Mouse (Mus musculus) hematopoietic multipotent progenitor cell, adult 10-12 weeks (in vitro differentiated cells): ENCODE measurements around the gene Gm10477. TPM values are rescaled to one million over a fixed set of nuclear protein-coding genes. Genes with fewer than 3 reads are reported as not detected.

Source experiments
- polyA plus RNA-seq: library from polyadenylated mRNA; stranded (reverse); fragments of >175 nt; gene quantifications from 2 replicates; pipeline ENCODE4 v1.2.3, GENCODE M21; 2012; ENCODE audit warnings: low replicate concordance

Gm10477 gene
- polyA plus RNA-seq = not detected in 2 replicates

DNA sequence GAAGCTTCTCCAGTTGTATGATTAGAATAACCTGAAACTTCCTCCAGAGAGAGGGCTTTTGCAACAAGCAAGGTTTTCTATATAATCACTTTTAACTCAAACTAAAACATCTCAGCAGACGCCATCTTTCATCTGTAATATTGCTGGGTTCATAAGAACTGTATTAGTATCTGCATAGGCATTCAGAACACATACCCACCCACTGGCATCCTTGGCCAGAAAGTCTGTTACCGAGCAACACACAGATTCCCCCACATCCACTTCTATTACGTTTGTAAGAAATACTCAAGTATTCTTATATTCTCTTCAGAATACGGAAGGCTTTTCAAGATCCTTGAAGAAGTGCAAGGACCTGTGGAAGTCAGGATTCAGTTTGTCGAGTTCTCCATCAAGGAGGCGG, at the start of gene Gm10477:
Gene Gm10477, plus strand, starts transcription at position 301 of the 400 bp plus-strand sequence.

GRCm38 (mm10) chrX:56549506-56549905, 25.0 kb downstream of the Gm10477 start, which contains the start of gene Gm648:
Gene Gm648, minus strand, starts transcription at chrX:56549606.

Other genes with a start within 250 kb of the Gm10477 start
- gene Zfp449, start 178.3 kb upstream of the Gm10477 start, polyA plus RNA-seq = 0.09 TPM in 1 of 2 replicates, not detected in the other
- gene Smim10l2a, start 150.2 kb upstream of the Gm10477 start, polyA plus RNA-seq = 0.35 and 0.81 TPM in 2 replicates
- not detected in 2 replicates for gene Gm2174, start 76.8 kb upstream of the Gm10477 start, polyA plus RNA-seq
- gene Ints6l, start 69.9 kb upstream of the Gm10477 start, polyA plus RNA-seq = 3.6 and 4.4 TPM in 2 replicates
- not detected in 2 replicates for gene Gm648, start 24.9 kb downstream of the Gm10477 start, polyA plus RNA-seq
- gene Mmgt1, start 73.3 kb downstream of the Gm10477 start, polyA plus RNA-seq = 0.39 and 0.85 TPM in 2 replicates
- gene Slc9a6, start 85.0 kb downstream of the Gm10477 start, polyA plus RNA-seq = 10.4 and 33.9 TPM in 2 replicates
- gene Fhl1, start 207.0 kb downstream of the Gm10477 start, polyA plus RNA-seq = 0.13 and 0.43 TPM in 2 replicates